Mouse (Mus musculus) thymus, postnatal 0 days (tissue): ENCODE measurements around the gene Sh3rf3. TPM values are rescaled to one million over a fixed set of nuclear protein-coding genes. Genes with fewer than 3 reads are reported as not detected.

Source experiments
- DNase-seq: peaks from one replicate; pipeline ENCODE4 v3.0.0-alpha.2; 2015; ENCODE audit warnings: low spot score
- microRNA-seq: library from miRNA; unstranded; fragments of <30 nt; microRNA quantifications from one replicate; pipeline ENCODE4, GENCODE M21; 2016; ENCODE audit warnings: borderline number of aligned reads
- polyA plus RNA-seq: library from polyadenylated mRNA; unstranded; fragments of >200 nt; fragmentation: Nextera tagmentation; extraction: Ambion mirVana; gene quantifications from 2 replicates; pipeline ENCODE4 v1.2.1, GENCODE M21; 2015

The Sh3rf3 gene
- polyA plus RNA-seq, 1 experiment from 2014 or later = 2.0 TPM

GRCm38 (mm10) chr10:59162185-59162897 is 349.2 kb downstream of the Sh3rf3 start:
- DNase-seq = no peak

GRCm38 (mm10) chr10:59166104-59166944 is 353.2 kb downstream of the Sh3rf3 start:
- DNase-seq = peak; percentile 13

GRCm38 (mm10) chr10:59171042-59171441 is 357.9 kb downstream of the Sh3rf3 start:
- no peak for DNase-seq

- DNase-seq = no peak
These were observed 359.4 kb downstream of the Sh3rf3 start for GRCm38 (mm10) chr10:59172539-59172938.

- no peak for DNase-seq
These were observed 366.5 kb downstream of the Sh3rf3 start for GRCm38 (mm10) chr10:59179620-59180019.

GRCm38 (mm10) chr10:59182306-59182705 is 369.1 kb downstream of the Sh3rf3 start:
- DNase-seq = no peak

Small RNA genes within 50 kb of the gene (microRNA-seq; reads per million reads assigned to microRNA genes)
- gene Gm27672 = not detected

Other genes with a start within 250 kb of the Sh3rf3 start
- gene Edar, start 137.7 kb upstream of the Sh3rf3 start, polyA plus RNA-seq = 1.4 and 1.5 TPM in 2 replicates
- not detected in 2 replicates for gene Gm17542, start 95.1 kb upstream of the Sh3rf3 start, polyA plus RNA-seq